Mouse (Mus musculus) stomach, embryonic 16.5 days (tissue): Measurements from ENCODE around the gene Spdl1. TPM values are rescaled to one million over a fixed set of nuclear protein-coding genes. Genes with fewer than 3 reads are reported as not detected.

Experiments
- ATAC-seq: fragments of 200-750 bp; cut with Nextera tagmentation; 2 replicates; pipeline ENCODE4 v1.8.0; 2017; ENCODE audit warnings: moderate number of reproducible peaks, moderate TSS enrichment; ENCODE audit not compliant: insufficient read depth, low FRiP score
- H3K27ac ChIP-seq: fragments of 300-500 bp; sonication (generic); 2 replicates; pipeline ENCODE4 v1.5.1; 2014; ENCODE audit warnings: low read length
- H3K27me3 ChIP-seq: fragments of 300-500 bp; sonication (generic); 2 replicates; pipeline ENCODE4 v1.6.1; 2014; ENCODE audit warnings: low read length, control low read depth, mixed read lengths; ENCODE audit not compliant: control insufficient read depth, insufficient read depth
- H3K36me3 ChIP-seq: fragments of 300-500 bp; sonication (generic); 2 replicates; pipeline ENCODE4 v1.6.1; 2014; ENCODE audit warnings: low read length; ENCODE audit not compliant: control insufficient read depth, insufficient read depth
- H3K4me1 ChIP-seq: fragments of 300-500 bp; sonication (generic); 2 replicates; pipeline ENCODE4 v1.6.1; 2014; ENCODE audit warnings: low read length, control low read depth, mixed read lengths; ENCODE audit not compliant: control insufficient read depth, insufficient read depth
- H3K4me2 ChIP-seq: fragments of 300-500 bp; sonication (generic); 2 replicates; pipeline ENCODE4 v1.6.1; 2014; ENCODE audit warnings: low read depth, low read length, mixed read lengths
- H3K4me3 ChIP-seq: fragments of 300-500 bp; sonication (generic); replicated peaks from 2 replicates; pipeline ENCODE4 v1.5.1; 2014; ENCODE audit warnings: mild to moderate bottlenecking, low read length
- H3K9ac ChIP-seq: fragments of 300-500 bp; sonication (generic); 2 replicates; pipeline ENCODE4 v1.6.1; 2014; ENCODE audit warnings: low read length
- H3K9me3 ChIP-seq: fragments of 300-500 bp; sonication (generic); replicated peaks from 2 replicates; pipeline ENCODE4 v1.6.1; 2016; ENCODE audit warnings: low read length, control low read depth; ENCODE audit not compliant: control insufficient read depth
- WGBS: fragments of 180-500 bp; shearing (Covaris S2); extraction: QIAGEN DNeasy Blood & Tissue Kit; methylation state at CpG from one replicate; pipeline ENCODE4 v1.1.7; 2014; 5-methylcytosine and 5-hydroxymethylcytosine counted together
- polyA plus RNA-seq: library from polyadenylated mRNA; unstranded; fragments of >200 nt; fragmentation: Nextera tagmentation; extraction: Ambion mirVana; gene quantifications from 2 replicates; pipeline ENCODE4 v1.2.1, GENCODE M21; 2015

Spdl1 gene
- polyA plus RNA-seq, result 15.0 and 16.3 TPM in 2 replicates

GRCm38 (mm10) chr11:34833318-34834086 lies at the start of gene Spdl1:
Gene Spdl1, minus strand, starts transcription at chr11:34833641.
- Histone ChIP-seq H3K9ac (peak within 1 kb of the TSS; percentile 89), H3K27me3 (no peaks in the 10 kb centered on the region), H3K4me2 (peak within 1 kb of the TSS; percentile 91), H3K4me1 (peaks cover 9% of the 10 kb centered on the region), H3K27ac (peak within 1 kb of the TSS; percentile 81), H3K36me3 (peaks cover 5% of the 10 kb centered on the region; the same call in 1 of the 2 replicates), H3K4me3 (peak within 1 kb of the TSS; percentile 86), H3K9me3 (no peaks in the 10 kb centered on the region)
- peak; percentile 96 for ATAC-seq
- WGBS, result under 1% methylated on average over 49 of the region's 49 CpGs

- H3K4me1 ChIP-seq, result no peaks in the 10 kb centered on the region
- H3K9me3 ChIP-seq, result no peaks in the 10 kb centered on the region
- no peak overlapping the region for H3K4me3 ChIP-seq
- no peak overlapping the region for H3K9ac ChIP-seq
- peak; percentile 69; the same call in 1 of the 2 replicates for ATAC-seq
- 22% methylated on average over 5 of the region's 5 CpGs for WGBS
- H3K27ac ChIP-seq, result no peak overlapping the region
- no peaks in the 10 kb centered on the region for H3K27me3 ChIP-seq
- H3K36me3 ChIP-seq, result no peaks in the 10 kb centered on the region
- no peak overlapping the region for H3K4me2 ChIP-seq
Observed at GRCm38 (mm10) chr11:34881528-34881927, 48.1 kb upstream of the Spdl1 start.

- no peak overlapping the region for H3K4me2 ChIP-seq
- H3K36me3 ChIP-seq, result no peaks in the 10 kb centered on the region
Observed at GRCm38 (mm10) chr11:34879678-34880077, 46.2 kb upstream of the Spdl1 start.

GRCm38 (mm10) chr11:34873861-34874260 lies 40.4 kb upstream of the Spdl1 start:
- H3K27me3 ChIP-seq, result no peaks in the 10 kb centered on the region
- no peak overlapping the region for H3K27ac ChIP-seq
- no peaks in the 10 kb centered on the region for H3K4me1 ChIP-seq
- WGBS, result 76% methylated on average over 2 of the region's 2 CpGs
- no peak overlapping the region for H3K4me2 ChIP-seq
- H3K36me3 ChIP-seq, result no peaks in the 10 kb centered on the region
- no peak overlapping the region for H3K9ac ChIP-seq
- no peak overlapping the region for H3K4me3 ChIP-seq
- no peaks in the 10 kb centered on the region for H3K9me3 ChIP-seq
- ATAC-seq, result no peak

More at GRCm38 (mm10) chr11:34879678-34880077, 46.2 kb upstream of the Spdl1 start:
- H3K4me3 ChIP-seq, result no peak overlapping the region
- H3K27ac ChIP-seq, result no peak overlapping the region
- no peak overlapping the region for H3K9ac ChIP-seq
- H3K9me3 ChIP-seq, result no peaks in the 10 kb centered on the region
- ATAC-seq, result no peak
- no peaks in the 10 kb centered on the region for H3K4me1 ChIP-seq
- no peaks in the 10 kb centered on the region for H3K27me3 ChIP-seq
- 50% methylated on average over 1 of the region's 1 CpGs for WGBS

GRCm38 (mm10) chr11:34872432-34872831 lies 39.0 kb upstream of the Spdl1 start:
- no peak overlapping the region for H3K27ac ChIP-seq
- no peaks in the 10 kb centered on the region for H3K36me3 ChIP-seq
- no peaks in the 10 kb centered on the region for H3K27me3 ChIP-seq
- H3K4me2 ChIP-seq, result no peak overlapping the region
- ATAC-seq, result no peak
- H3K9ac ChIP-seq, result no peak overlapping the region
- no peak overlapping the region for H3K4me3 ChIP-seq
- H3K9me3 ChIP-seq, result no peaks in the 10 kb centered on the region
- H3K4me1 ChIP-seq, result no peaks in the 10 kb centered on the region
- WGBS, result 84% methylated on average over 2 of the region's 2 CpGs

DNA sequence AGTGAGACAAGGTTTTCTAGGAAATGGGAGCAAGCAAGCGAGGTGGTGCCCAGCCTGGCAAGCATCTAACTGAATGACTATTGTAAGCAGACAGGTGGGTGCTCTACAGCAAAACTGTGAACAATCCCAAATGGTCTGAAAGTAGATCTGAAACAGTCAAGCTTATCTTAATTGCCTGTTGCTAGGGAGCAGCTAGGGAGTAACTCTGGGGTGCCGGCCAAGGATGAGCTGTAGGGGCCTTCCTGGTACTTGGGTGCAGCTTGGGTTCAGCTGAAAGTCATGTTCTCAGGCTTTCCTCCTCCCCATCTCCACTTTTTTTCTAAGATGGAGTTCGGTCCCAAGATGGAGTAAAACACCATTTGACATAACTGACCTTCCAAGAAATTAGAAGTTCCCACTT lies 38.5 kb upstream of the Spdl1 start:
- no peak overlapping the region for H3K9ac ChIP-seq
- H3K9me3 ChIP-seq, result no peaks in the 10 kb centered on the region
- no peaks in the 10 kb centered on the region for H3K36me3 ChIP-seq
- WGBS, result 76% methylated on average over 3 of the region's 3 CpGs
- H3K4me1 ChIP-seq, result no peaks in the 10 kb centered on the region
- no peak for ATAC-seq
- H3K27me3 ChIP-seq, result no peaks in the 10 kb centered on the region
- no peak overlapping the region for H3K4me3 ChIP-seq
- H3K27ac ChIP-seq, result no peak overlapping the region
- H3K4me2 ChIP-seq, result no peak overlapping the region

GRCm38 (mm10) chr11:34871456-34871855 lies 38.0 kb upstream of the Spdl1 start:
- Histone ChIP-seq H3K9ac (no peak overlapping the region), H3K4me3 (no peak overlapping the region), H3K36me3 (no peaks in the 10 kb centered on the region), H3K4me2 (no peak overlapping the region), H3K4me1 (no peaks in the 10 kb centered on the region), H3K27ac (no peak overlapping the region), H3K27me3 (no peaks in the 10 kb centered on the region), H3K9me3 (no peaks in the 10 kb centered on the region)
- no peak for ATAC-seq
- 75% methylated on average over 3 of the region's 3 CpGs for WGBS

DNA sequence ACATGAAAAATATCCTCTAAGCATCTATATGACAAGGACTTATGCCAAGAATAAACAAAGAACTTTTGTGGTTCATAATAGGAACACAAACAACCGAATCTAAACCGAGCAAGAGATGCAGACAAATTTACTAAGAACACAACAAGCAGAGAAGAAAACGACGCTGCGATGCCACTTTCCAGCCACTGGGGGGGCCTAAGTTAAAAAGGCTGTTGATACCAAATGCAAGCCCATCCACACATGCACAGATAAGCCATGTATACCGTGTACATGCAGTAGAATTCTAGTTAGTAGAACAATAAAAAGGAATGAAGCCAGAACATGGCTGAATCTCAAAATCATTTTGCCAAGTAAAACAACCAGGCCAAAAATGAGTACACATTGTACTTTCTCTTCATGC lies 35.2 kb upstream of the Spdl1 start:
- H3K4me1 ChIP-seq, result no peaks in the 10 kb centered on the region
- no peak overlapping the region for H3K4me2 ChIP-seq
- H3K9me3 ChIP-seq, result no peaks in the 10 kb centered on the region
- H3K27ac ChIP-seq, result no peak overlapping the region
- 36% methylated on average over 6 of the region's 6 CpGs for WGBS
- no peak overlapping the region for H3K4me3 ChIP-seq
- no peak overlapping the region for H3K9ac ChIP-seq
- no peaks in the 10 kb centered on the region for H3K27me3 ChIP-seq
- no peaks in the 10 kb centered on the region for H3K36me3 ChIP-seq
- no peak for ATAC-seq

DNA sequence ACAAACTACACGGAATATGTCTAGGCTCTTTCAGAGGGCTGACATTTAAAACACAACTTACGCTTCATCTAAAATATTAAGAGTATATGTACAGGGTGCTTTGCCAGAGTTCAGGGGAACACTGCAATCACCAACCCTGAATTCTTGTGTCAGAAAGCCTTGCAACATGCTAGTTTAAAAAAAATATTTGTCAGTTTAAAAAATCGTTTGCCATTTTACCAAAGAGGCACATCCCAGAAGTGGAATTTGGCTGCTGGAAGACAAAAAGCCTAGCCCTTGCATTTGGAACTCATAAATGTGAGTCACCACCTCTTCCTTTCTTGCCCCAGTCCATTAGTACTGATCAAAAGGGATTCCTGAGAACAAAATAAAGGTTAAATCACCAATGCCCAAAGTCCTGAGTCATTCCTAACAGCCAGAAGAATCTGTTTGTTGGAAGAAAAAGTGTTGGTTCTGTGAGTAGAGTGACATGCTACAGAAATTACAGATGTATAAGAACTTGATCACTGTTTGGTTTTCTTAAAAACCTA lies 32.4 kb upstream of the Spdl1 start:
- Histone ChIP-seq H3K9ac (no peak overlapping the region), H3K27ac (no peak overlapping the region), H3K27me3 (no peaks in the 10 kb centered on the region), H3K36me3 (no peaks in the 10 kb centered on the region), H3K4me3 (no peak overlapping the region), H3K4me1 (no peaks in the 10 kb centered on the region), H3K4me2 (no peak overlapping the region), H3K9me3 (no peaks in the 10 kb centered on the region)
- 67% methylated on average over 3 of the region's 3 CpGs for WGBS
- no peak for ATAC-seq
